Mouse (Mus musculus): ENCODE data around the gene Barx2.

Gene Barx2

DNA sequence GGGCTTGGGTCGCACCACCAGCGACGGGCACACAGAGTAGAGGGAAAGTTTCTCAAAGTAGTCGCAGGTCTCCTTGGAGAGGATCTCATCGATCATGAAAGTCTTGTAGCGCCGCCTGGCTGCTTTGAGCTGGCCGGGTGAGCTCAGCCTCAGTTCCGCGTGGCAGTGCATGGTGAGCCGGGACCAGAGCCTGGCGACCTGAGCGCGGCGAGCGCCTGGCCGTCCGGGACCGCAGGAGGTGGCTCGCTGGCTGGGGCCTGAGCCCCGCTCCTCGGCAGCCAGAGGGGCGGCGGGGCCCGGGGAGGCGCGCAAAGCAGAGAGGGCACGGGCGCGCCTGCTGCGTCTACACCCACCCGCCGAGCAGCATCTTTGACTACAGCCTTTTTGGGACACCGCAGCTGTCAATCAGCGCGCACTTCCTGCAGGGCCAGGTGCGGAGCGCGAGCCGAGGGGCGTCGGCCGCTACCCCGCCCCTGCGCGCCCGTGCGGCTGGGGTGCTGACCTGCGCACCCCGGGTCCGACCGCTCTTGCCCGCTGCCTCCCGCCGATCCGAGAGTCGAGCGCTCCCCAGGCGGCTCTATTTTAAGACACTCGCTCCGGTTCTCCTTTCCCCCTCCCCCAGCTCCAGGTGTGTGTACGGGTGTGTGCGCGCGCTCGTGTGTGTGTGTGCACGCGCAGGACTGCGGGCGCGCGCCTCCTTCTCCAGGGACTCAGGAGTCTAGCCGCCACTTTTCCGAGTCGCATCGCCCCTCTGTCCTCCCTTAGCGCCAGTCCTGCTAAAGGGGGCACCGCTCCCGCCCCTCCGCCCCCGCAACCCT, at the start of gene Barx2:
Gene Barx2 (minus strand): TSS at position 542 of the 818 bp plus-strand sequence.
- under 1% methylated on average over 81 of the region's 81 CpGs for WGBS

DNA sequence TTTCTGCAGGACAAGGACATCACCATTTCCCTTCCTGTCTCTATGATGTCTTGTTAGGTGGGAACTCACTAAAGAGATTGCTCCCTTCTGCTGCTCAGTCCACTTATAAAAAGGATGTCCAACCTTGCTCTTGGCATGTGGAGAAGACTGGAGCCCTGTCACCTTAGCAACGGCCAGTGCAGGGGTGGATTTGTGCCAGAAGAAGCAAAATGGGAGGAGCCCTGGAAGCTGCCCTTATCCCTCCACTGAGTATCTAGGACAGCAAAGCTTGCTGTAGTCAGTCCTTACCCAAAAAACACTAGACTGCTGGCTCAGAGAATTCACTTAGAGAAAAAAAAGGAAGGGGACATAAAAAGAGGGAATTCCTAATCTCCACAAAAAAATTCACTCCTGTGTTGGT, 49.0 kb upstream of the Barx2 start:
- 21% methylated on average over 1 of the region's 1 CpGs for WGBS

- WGBS: 82% methylated on average over 2 of the region's 2 CpGs
Observed at GRCm38 (mm10) chr9:31960488-31960887, 47.2 kb upstream of the Barx2 start.

DNA sequence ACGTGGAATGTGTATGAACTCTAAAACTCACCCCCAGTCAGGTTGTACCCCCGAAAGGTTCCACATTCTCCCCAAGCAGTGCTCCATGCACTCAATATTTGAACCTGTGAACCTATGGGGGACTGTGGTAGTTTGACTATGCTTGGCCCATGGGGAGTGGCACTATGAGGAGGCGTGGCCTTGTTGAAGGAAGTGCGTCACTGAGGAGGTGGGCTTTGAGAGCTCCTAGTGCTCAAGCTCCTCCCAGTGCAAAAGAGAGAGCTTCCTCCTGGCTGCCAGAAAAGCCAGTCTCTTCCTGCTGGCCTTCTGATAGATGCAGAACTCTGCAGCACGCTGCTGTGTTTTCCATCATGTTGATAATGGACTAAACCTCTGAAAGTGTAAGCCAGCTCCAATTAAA, 37.2 kb upstream of the Barx2 start:
- 91% methylated on average over 5 of the region's 5 CpGs for WGBS

DNA sequence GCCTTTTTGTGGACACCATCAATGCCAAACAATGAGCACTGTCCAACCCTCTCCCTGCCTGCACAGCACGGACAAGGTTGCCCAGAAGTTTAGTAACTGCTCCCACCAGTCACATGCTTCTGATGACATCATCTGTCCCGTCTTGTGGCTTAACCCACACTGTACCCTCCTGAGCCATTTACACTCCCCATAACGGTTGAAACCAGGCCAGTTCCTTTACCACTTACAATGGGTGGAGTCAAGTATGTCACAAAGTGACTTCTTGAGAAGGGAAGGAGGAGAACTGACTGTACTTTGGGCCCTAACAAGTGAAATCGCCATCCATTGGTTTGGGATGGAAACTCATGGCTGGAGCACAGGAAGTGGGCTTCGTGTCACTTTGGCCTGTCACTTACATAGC, 35.8 kb upstream of the Barx2 start:
- WGBS: 84% methylated on average over 5 of the region's 5 CpGs

DNA sequence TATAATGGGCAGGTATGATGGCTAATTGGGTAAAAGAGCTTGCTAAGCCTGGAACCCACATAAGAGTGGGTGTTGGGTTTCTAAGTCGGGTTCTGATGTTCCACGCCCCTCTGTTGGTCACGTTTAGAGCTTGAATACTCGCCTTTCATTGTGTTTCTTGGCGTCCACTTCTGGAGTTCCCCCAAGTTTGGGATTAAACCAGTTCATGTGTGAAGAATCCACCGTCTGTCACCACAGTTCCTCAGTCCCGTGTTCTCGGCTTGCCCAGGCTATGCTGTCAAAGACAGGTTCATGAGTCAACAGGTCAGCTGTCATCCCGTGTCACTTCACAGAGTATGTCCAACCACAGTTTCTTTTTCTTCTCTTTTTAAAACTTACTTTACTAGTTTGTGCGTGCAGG, 33.8 kb upstream of the Barx2 start:
- 55% methylated on average over 10 of the region's 10 CpGs for WGBS

GRCm38 (mm10) chr9:31942334-31942733, 29.1 kb upstream of the Barx2 start:
- 35% methylated on average over 1 of the region's 1 CpGs for WGBS

DNA sequence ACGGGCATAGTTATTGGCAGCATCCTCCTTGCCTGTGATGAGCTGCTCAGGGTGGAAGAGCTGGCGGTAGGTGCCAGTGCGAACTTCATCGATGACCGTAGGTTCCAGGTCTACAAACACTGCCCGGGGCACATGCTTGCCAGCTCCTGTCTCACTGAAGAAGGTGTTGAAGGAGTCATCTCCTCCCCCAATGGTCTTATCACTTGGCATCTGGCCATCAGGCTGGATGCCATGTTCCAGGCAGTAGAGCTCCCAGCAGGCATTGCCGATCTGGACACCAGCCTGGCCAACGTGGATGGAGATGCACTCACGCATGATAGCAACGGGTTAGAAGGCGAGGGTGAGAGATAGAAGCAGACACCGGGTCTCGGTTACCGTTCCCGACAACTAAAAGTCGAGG, 23.2 kb upstream of the Barx2 start:
- 94% methylated on average over 14 of the region's 16 CpGs for WGBS

GRCm38 (mm10) chr9:31931691-31932090, 18.4 kb upstream of the Barx2 start:
- WGBS: 66% methylated on average over 5 of the region's 5 CpGs

GRCm38 (mm10) chr9:31931255-31931654, 18.0 kb upstream of the Barx2 start:
- 79% methylated on average over 3 of the region's 3 CpGs for WGBS

DNA sequence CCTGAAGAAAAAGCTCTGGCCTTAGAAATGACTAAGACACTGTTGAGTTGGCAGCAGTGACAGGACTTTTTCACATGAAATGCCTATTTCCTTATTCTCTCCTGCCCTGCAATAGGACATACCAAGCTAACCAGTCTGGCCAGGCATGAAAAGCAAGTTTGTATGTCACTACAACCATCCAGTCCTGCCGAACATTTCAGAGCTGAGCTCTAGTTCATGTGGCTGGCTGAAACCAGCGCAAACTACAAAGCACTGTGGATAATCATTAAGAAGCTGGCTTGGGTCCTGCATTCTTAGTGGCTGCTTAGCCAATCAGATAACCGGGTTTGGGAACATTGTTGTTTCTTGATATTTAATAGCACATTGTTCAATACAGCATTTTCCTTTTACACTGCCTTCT, 13.5 kb upstream of the Barx2 start:
- 73% methylated on average over 3 of the region's 3 CpGs for WGBS

DNA sequence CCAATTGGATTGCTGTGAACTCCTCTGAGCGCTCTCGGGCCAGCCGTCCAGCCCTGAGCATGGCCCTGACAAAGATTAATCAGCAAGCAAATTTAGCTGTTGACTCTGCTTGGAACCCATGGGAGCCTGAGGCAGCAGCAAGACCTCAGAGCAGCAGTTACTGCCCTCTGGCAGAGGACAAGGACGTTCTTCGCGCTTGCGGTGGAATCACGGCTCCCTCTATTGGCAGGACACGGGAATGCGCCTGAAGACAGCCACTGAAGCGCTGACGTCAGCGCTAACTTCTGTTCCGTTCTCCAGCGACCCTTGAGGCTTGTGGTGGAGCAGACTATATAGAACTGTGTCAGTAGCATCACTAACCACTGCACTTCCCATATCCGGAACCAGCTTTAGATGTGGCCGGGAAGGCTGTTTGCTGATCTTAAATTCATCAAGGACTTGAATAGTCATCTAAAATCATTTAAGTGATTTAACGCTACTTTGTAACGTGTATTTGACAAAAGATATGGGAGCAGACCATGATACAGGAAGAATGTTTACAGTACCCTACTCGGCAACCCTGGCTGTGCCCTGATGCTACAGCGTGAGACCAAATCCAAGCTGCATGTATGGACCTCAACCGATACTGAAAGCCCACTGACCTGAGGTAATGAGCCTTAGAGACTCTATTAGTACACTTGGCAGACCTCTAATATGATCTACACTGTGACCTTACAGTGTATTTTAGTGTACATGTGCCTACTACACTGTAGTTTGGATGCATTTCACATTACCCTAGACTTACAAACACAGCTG, 12.8 kb upstream of the Barx2 start:
- WGBS: 16% methylated on average over 22 of the region's 22 CpGs

DNA sequence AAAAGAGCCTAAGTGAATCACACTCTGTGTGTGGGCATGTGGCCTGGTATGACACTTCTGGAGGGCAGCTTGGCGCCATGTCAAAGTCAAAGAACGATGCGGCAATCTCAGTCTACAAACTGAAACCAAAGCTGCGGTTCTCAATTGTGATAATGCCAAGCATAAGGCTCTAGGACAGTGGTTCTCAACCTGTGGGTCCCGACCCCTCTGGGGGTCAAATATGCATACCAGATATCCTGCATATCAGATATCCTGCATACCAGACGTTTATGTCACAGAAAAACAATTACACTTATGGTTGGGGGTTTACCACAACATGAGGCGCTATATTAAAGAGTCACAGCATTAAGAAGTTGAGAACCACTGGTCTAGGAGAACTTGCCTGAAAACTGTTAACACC, 10.3 kb upstream of the Barx2 start:
- 86% methylated on average over 7 of the region's 7 CpGs for whole genome bisulfite sequencing

DNA sequence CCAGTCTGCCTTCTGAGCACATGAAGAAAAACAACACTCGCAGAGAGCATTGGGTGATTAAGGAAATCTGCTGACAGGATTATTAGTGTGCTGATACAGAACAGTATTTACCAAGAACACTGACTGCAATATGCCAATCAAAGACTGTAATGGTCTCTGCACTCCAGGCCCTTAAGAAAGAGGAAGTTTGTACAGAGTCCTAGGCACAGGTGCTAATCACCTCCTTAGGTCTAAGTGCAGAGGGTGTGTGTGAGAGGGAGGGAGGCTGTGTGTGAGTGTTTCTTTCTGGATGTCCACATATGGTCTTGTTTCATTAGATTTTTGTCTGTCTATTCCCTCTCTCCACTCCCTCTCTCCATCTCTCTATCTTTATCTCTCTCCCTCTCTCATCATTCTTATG, 6.5 kb upstream of the Barx2 start:
- 59% methylated on average over 1 of the region's 1 CpGs for WGBS

DNA sequence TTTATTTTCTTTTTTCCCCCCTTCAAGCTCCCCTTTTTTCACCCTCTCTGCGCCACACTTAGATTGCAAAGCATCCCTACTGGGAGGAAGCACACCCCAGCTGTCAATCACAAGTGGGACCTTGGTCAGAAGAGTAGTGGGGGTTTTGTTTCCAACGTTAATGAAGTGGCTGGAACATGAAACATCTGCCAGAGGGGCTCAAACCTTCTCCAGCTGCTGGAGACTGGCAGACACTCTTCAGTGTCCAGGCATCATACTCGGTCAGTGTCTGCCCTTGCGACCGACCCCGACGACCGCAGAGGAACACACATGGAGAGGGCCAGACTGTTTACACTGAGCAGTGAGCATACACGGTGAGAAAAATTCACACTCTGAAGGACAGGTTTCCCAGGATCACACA, 3.2 kb upstream of the Barx2 start:
- 39% methylated on average over 9 of the region's 9 CpGs for WGBS

GRCm38 (mm10) chr9:31914871-31915270, 1.6 kb upstream of the Barx2 start:
- 2% methylated on average over 34 of the region's 34 CpGs for WGBS

GRCm38 (mm10) chr9:31913739-31914591, 703 bp upstream of the Barx2 start:
- WGBS: 2% methylated on average over 54 of the region's 54 CpGs

DNA sequence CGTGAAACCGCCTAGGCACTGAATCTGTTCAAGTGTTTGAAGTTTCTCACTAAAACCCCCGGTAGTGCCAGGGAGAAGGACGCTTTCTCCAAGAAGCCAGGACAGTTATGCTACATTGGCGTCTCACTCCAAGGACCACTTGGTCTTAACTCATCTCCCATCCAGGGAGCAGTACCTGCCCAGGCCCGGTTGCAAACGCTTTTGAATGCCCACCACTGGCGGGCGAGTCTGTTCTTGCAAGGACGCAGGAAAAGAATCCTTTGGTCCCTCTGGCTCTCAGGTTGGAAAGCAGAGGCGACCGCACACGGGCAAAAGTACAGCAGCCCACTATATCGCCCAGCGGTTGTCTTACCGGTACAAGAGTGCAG, 725 bp downstream of the Barx2 start:
- WGBS: 6% methylated on average over 16 of the region's 16 CpGs

DNA sequence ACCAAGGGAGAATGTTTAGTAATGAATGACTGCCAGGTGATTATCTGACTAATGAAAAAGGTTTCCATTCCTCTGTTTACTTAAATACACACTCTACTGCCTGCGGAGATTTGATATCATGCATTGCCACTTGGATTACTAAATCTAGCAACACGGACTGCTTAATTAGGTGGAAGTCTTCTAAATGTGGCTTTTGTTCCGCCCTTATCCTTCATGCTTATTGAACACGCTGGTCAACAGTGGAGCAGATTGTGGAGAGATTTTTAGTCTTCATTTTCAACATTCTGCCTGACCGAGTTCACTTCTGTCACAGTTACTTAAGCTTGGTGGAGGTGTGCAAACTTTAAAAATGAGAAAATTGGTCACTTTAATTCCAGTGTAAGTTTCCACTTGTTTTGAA, 3.0 kb downstream of the Barx2 start:
- WGBS: 63% methylated on average over 5 of the region's 5 CpGs

DNA sequence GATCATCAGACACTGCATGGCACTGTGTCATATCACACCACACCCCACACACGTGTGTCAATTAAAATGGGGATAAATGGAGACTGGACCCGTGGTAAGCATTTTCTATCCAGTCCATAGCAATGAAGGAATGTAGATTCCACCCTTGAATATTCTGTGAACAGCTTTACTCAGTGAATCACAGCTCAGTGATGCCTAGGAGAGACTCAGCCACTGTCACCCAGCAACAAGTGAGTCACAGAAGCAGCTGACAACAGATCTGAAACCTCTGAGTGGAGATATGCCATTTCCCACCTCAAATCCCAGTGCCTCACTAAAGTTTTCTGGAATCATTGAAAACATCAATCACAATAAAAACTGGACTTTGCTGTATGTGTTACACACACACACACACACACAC, 11.5 kb downstream of the Barx2 start:
- 69% methylated on average over 2 of the region's 2 CpGs for WGBS

DNA sequence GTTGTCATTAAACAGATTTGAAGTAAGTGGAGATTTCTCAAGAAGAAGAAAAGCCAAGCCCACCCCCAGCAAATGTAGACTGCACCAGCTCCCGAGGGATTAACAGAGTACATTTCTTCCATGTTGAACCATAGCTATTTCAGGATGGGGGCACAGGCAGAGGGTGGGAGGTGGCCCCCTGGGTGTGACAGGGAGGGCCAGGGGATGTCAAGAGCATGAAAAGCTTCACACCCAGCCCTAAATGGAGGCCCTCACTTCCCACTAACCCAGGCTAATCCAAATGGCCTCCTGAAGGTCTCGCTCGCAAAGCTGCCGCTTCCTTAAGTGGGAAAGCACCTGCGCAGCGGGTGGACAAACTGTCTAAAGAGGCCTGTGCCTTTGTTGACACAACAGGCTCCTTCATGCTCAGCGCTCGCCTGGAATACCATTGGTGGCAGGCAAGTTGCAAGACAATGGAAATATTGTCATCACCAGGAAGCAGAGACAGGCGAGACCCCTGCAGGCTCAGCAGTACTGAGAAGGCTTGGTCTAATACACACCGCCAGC, 18.4 kb downstream of the Barx2 start:
- WGBS: 67% methylated on average over 10 of the region's 10 CpGs

GRCm38 (mm10) chr9:31888333-31888732, 24.9 kb downstream of the Barx2 start:
- 64% methylated on average over 4 of the region's 4 CpGs for WGBS

All from cerebral cortex, adult 2 months (tissue).